Mouse (Mus musculus): ENCODE results near the gene Cacfd1.
A peak's percentile ranks its signal among the peaks of the same experiment; 100 is the strongest.

Cacfd1 gene

GRCm38 (mm10) chr2:27027618-27028436, 18.1 kb downstream of the Cacfd1 start, which contains the start of gene Slc2a6:
TSS of gene Slc2a6 (minus strand) at chr2:27027998.
- DNase-seq (ENCODE audit: low spot score): peak; percentile 68

DNA sequence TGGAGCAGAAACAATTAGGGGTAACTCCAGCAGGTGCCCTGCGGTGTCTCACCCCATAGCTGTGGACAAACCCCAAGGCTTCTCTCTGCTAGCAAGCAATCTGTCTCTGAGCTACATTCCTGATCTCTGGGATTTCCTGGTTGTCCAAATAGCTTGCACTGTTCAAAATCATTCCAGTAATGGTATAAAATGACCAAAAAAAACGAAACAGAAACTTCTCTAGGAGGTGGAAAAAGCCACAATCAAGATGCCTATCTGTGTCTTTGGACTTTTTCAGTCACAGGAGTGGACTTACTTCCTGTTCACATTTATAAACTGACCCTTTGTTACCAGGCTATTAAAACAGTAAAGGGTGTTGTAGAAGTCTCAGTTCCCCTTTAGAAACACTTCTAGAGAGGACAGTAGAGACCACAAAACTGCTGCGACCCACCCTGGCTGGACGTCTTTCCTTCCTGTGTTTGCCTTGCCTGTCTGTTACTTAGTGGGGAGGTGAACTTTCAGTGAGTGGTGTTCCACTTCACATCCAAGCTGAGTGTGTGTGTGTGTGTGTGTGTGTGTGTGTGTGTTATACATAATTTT, 18.8 kb downstream of the Cacfd1 start:
- no peak for DNase-seq (ENCODE audit: low spot score)

DNA sequence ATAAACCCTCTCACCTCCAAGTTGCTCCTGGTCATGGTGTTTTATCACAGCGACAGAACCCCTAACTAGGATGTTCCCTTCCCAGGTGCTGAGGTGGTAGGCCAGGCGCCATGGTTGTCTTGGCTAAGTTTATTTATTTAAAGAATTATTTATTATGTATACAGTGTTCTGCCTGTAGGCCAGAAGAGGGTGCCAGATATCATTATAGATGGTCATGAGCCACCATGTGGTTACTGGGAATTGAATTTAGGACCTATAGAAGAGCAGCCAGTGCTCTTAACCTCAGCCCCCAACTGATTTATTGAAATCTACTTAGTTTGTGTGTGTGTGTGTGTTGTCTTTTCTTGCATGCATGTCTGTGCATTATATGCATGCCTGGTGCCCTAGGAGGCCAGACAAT, 22.6 kb downstream of the Cacfd1 start:
- DNase-seq (ENCODE audit: low spot score): no peak

- no peak for DNase-seq (ENCODE audit: low spot score)
These were observed 26.3 kb downstream of the Cacfd1 start for GRCm38 (mm10) chr2:27036003-27036402.

DNA sequence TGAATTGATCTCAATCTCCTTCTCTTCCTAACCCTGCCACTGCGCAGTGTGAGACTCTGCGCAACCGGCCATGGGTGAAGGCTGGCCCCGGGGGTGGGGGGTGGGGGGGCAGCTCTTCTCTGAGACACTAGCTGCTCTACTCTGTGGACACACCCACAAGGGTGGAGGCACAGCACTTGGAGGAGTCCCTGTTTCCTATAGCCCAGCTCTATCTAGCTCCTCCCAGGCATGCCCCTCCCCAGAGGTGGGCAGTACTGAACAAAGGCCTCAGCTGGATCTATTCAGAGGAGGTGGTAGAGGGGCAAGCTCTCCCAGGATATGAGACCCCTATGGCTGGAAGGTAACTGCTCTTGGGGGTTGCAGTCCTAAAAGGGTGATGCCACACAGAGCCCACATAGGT, 27.3 kb downstream of the Cacfd1 start:
- no peak for DNase-seq (ENCODE audit: low spot score)

GRCm38 (mm10) chr2:27038596-27038995, 28.9 kb downstream of the Cacfd1 start:
- DNase-seq (ENCODE audit: low spot score): peak; percentile 51

- no peak for DNase-seq (ENCODE audit: low spot score)
These were observed 29.6 kb downstream of the Cacfd1 start for GRCm38 (mm10) chr2:27039286-27039685.

DNA sequence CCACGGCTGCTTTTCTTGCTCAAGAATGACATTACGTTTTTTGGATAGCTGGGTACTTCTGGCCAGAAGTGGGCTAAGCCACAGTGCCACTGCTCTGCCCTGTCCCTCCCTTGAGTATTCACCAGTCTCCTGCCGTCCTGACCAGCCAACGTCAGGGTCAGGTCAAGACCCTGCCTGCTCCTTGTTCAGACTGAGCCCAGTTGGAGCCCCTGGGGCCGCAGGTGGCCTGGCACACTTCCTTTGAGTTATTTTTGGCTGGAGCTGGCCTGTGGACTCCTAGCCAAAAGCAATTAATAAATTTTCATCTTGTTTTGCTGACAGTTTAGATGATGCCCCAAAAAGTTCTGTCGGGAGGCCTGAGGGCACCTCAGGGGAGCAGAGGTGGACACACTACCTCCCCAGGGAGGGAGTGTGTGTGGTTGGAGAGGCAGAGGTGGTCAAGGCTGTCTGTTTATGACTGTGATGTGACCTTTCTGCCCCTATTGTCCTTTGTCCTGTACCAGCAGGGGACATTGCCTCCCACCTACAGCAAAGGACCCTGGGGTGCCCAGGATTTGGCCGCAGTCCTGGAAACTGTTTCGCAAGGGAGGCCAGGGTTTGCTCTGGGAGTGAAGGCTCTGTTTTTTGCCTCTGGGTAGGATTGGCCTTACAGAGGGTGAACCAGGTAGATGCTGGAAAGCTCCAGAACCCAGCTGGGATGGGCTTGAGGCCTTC, 32.6 kb downstream of the Cacfd1 start:
- no peak for DNase-seq (ENCODE audit: low spot score)

DNA sequence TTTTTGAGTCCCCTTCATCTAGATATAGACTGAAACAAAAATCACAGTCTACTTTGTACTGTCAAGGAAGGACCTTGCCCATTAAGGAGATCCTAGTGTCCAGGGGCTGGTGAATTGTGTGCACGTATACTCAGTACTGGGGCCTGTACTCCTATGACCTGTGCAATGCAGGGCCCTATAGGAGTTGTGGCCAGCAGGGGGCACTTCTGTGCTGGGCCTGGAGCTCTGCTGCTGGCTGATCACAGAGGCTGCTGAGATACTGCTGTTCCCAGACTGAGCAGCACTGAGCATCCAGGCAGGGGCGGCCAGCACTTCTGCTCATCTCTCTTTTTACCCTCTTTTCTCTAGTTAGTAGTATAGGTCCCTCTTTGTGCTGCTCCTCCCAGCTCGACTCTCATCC, 33.7 kb downstream of the Cacfd1 start:
- DNase-seq (ENCODE audit: low spot score): peak; percentile 32

- no peak for DNase-seq (ENCODE audit: low spot score)
These were observed 34.4 kb downstream of the Cacfd1 start for GRCm38 (mm10) chr2:27044166-27044565.

- DNase-seq (ENCODE audit: low spot score): no peak
These were observed 34.9 kb downstream of the Cacfd1 start for GRCm38 (mm10) chr2:27044641-27045040.

- no peak for DNase-seq (ENCODE audit: low spot score)
These were observed 36.4 kb downstream of the Cacfd1 start for GRCm38 (mm10) chr2:27045979-27046770.

GRCm38 (mm10) chr2:27049408-27049807, 39.7 kb downstream of the Cacfd1 start:
- no peak for DNase-seq (ENCODE audit: low spot score)

- no peak for DNase-seq (ENCODE audit: low spot score)
These were observed 48.5 kb downstream of the Cacfd1 start for GRCm38 (mm10) chr2:27058251-27058650.

- no peak for DNase-seq (ENCODE audit: low spot score)
These were observed 49.0 kb downstream of the Cacfd1 start for GRCm38 (mm10) chr2:27058751-27059150.

DNA sequence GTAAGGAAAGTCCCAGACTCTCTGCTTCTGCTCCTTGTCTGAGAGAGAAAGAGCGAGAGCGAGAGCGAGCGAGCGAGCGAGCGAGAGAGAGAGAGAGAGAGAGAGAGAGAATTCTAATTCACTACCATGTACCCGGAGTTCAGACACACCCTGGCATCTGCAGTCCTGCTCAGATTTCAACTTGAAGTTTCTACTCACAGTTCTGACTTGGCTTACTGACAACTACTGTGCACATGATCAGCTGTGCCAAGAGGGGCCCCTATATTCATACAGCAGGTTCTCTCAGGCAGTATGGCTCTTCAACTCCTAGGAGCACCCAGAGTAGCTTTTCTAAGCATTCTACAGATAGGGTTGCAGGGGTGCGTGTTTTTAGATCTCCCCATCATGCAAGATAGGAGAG, 49.5 kb downstream of the Cacfd1 start:
- no peak for DNase-seq (ENCODE audit: low spot score)

DNA sequence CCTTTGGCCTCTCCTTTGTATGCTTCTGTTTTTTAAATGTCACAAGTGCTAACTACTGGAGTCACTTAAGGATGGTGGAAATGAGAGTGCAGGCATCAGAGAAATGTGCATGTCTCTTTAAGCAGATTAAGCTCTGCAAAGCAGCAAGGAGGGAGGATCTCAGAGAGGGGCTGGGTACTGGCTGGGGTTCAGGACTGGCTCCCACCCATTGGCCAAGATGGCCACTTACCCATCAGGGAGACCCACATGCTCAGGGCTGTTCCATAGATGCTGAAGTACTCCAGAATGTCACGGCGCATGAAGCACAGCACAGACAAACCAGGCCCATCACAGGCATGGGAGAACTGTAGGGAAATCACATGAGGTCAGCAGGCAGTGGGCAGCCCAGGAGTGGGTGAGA, 57.4 kb downstream of the Cacfd1 start:
- DNase-seq (ENCODE audit: low spot score): no peak

- no peak for DNase-seq (ENCODE audit: low spot score)
These were observed 58.3 kb downstream of the Cacfd1 start for GRCm38 (mm10) chr2:27067996-27068395.

DNA sequence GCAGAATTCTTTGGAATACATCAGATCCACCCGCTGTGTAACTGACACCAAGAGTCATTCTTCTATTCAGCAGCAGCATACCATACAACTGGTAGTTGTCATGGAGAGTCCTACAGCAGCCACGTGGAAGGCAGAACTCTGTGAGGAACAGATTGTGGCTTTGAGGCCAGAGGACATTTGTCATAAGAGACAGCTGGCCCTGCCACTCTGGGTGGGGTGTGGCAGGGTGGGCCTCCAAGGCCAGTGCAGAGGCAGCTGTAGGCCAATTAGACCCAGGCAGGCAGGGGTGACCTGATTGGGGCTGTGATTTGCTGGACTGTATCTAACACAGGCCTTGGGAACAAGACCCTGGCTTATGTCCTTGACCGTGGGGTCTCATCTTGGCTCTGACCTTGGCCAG, 59.9 kb downstream of the Cacfd1 start:
- no peak for DNase-seq (ENCODE audit: low spot score)

- no peak for DNase-seq (ENCODE audit: low spot score)
These were observed 60.6 kb downstream of the Cacfd1 start for GRCm38 (mm10) chr2:27070247-27070813.

All from c-Kit-positive CD71-positive TER-119-positive erythroid progenitor cells, embryonic 14.5 days (primary cell).